Mouse (Mus musculus): ENCODE results near the gene Cdx4. TPM values are rescaled to one million over a fixed set of nuclear protein-coding genes. Genes with fewer than 3 reads are reported as not detected.

Gene Cdx4
- polyA plus RNA-seq, 1 experiment from 2014 or later: not detected

GRCm38 (mm10) chrX:103331125-103331858 is 10.1 kb downstream of the Cdx4 start:
- no peak for ATAC-seq (ENCODE audit: insufficient number of reproducible peaks, low FRiP score)
- H3K4me2 ChIP-seq: no peak overlapping the region
- peaks cover 16% of the 10 kb centered on the region for H3K27me3 ChIP-seq (replicated peaks)
- WGBS: 51% methylated on average over 5 of the region's 5 CpGs
- H3K36me3 ChIP-seq: no peaks in the 10 kb centered on the region
- H3K4me3 ChIP-seq: no peak overlapping the region
- no peak overlapping the region for H3K9ac ChIP-seq
- no peaks in the 10 kb centered on the region for H3K4me1 ChIP-seq (replicated peaks)
- H3K27ac ChIP-seq (ENCODE audit: poor library complexity, severe bottlenecking): no peak overlapping the region
- no peaks in the 10 kb centered on the region for H3K9me3 ChIP-seq (replicated peaks)

GRCm38 (mm10) chrX:103341369-103342113 is 20.3 kb downstream of the Cdx4 start:
- Histone ChIP-seq H3K9ac (no peak overlapping the region), H3K27me3 (replicated peaks) (no peaks in the 10 kb centered on the region; the same call in 1 of the 2 replicates), H3K27ac (ENCODE audit: poor library complexity, severe bottlenecking) (no peak overlapping the region), H3K9me3 (replicated peaks) (no peaks in the 10 kb centered on the region), H3K4me3 (no peak overlapping the region), H3K4me1 (replicated peaks) (no peaks in the 10 kb centered on the region), H3K4me2 (no peak overlapping the region), H3K36me3 (no peaks in the 10 kb centered on the region)
- WGBS: 62% methylated on average over 3 of the region's 3 CpGs
- no peak for ATAC-seq (ENCODE audit: insufficient number of reproducible peaks, low FRiP score)

GRCm38 (mm10) chrX:103355784-103356183 is 34.6 kb downstream of the Cdx4 start:
- Histone ChIP-seq H3K4me2 (peak overlapping the region; percentile 70; the same call in 1 of the 2 replicates), H3K4me3 (peak overlapping the region; percentile 75), H3K27me3 (replicated peaks) (peaks cover 31% of the 10 kb centered on the region), H3K9me3 (replicated peaks) (no peaks in the 10 kb centered on the region), H3K27ac (ENCODE audit: poor library complexity, severe bottlenecking) (no peak overlapping the region), H3K9ac (no peak overlapping the region), H3K36me3 (no peaks in the 10 kb centered on the region), H3K4me1 (replicated peaks) (no peaks in the 10 kb centered on the region)
- ATAC-seq (ENCODE audit: insufficient number of reproducible peaks, low FRiP score): no peak
- 53% methylated on average over 5 of the region's 5 CpGs for WGBS

- peaks cover 28% of the 10 kb centered on the region for H3K27me3 ChIP-seq (replicated peaks)
- WGBS: 14% methylated on average over 34 of the region's 34 CpGs
- no peaks in the 10 kb centered on the region for H3K36me3 ChIP-seq
- H3K4me3 ChIP-seq: peak within 1 kb of the TSS; percentile 75
- no peaks in the 10 kb centered on the region for H3K9me3 ChIP-seq (replicated peaks)
- H3K4me1 ChIP-seq (replicated peaks): no peaks in the 10 kb centered on the region
- no peak within 1 kb of the TSS for H3K27ac ChIP-seq (ENCODE audit: poor library complexity, severe bottlenecking)
- H3K9ac ChIP-seq: peak within 1 kb of the TSS; percentile 71
- H3K4me2 ChIP-seq: peak within 1 kb of the TSS; percentile 70
- peak; percentile 77 for ATAC-seq (ENCODE audit: insufficient number of reproducible peaks, low FRiP score)
Observed at GRCm38 (mm10) chrX:103356287-103356686, 35.1 kb downstream of the Cdx4 start, which contains the start of gene Chic1. Gene Chic1 (plus strand): TSS chrX:103356476.

- Histone ChIP-seq H3K9ac (peak overlapping the region; percentile 71), H3K27me3 (replicated peaks) (peaks cover 28% of the 10 kb centered on the region), H3K4me1 (replicated peaks) (no peaks in the 10 kb centered on the region), H3K9me3 (replicated peaks) (no peaks in the 10 kb centered on the region), H3K27ac (ENCODE audit: poor library complexity, severe bottlenecking) (no peak overlapping the region), H3K4me3 (peak overlapping the region; percentile 75), H3K4me2 (peak overlapping the region; percentile 70), H3K36me3 (no peaks in the 10 kb centered on the region)
- WGBS: 10% methylated on average over 24 of the region's 24 CpGs
- peak; percentile 53; the same call in 1 of the 2 replicates for ATAC-seq (ENCODE audit: insufficient number of reproducible peaks, low FRiP score)
Observed at GRCm38 (mm10) chrX:103356761-103357236, 35.6 kb downstream of the Cdx4 start.

- WGBS: 64% methylated on average over 5 of the region's 5 CpGs
- H3K4me2 ChIP-seq: no peak overlapping the region
- no peak overlapping the region for H3K4me3 ChIP-seq
- no peak overlapping the region for H3K9ac ChIP-seq
- peaks cover 8% of the 10 kb centered on the region for H3K27me3 ChIP-seq (replicated peaks)
- H3K36me3 ChIP-seq: no peaks in the 10 kb centered on the region
- H3K4me1 ChIP-seq (replicated peaks): no peaks in the 10 kb centered on the region
- no peak for ATAC-seq (ENCODE audit: insufficient number of reproducible peaks, low FRiP score)
- H3K9me3 ChIP-seq (replicated peaks): no peaks in the 10 kb centered on the region
- H3K27ac ChIP-seq (ENCODE audit: poor library complexity, severe bottlenecking): no peak overlapping the region
Observed at GRCm38 (mm10) chrX:103366201-103366600, 45.0 kb downstream of the Cdx4 start.

GRCm38 (mm10) chrX:103368650-103369049 is 47.5 kb downstream of the Cdx4 start:
- no peak overlapping the region for H3K9ac ChIP-seq
- H3K36me3 ChIP-seq: no peaks in the 10 kb centered on the region
- ATAC-seq (ENCODE audit: insufficient number of reproducible peaks, low FRiP score): no peak
- 73% methylated on average over 3 of the region's 3 CpGs for WGBS
- no peak overlapping the region for H3K4me2 ChIP-seq
- no peak overlapping the region for H3K4me3 ChIP-seq
- no peak overlapping the region for H3K27ac ChIP-seq (ENCODE audit: poor library complexity, severe bottlenecking)
- peaks cover 8% of the 10 kb centered on the region for H3K27me3 ChIP-seq (replicated peaks)
- no peaks in the 10 kb centered on the region for H3K9me3 ChIP-seq (replicated peaks)
- no peaks in the 10 kb centered on the region for H3K4me1 ChIP-seq (replicated peaks)

GRCm38 (mm10) chrX:103371221-103371620 is 50.0 kb downstream of the Cdx4 start:
- H3K9me3 ChIP-seq (replicated peaks): no peaks in the 10 kb centered on the region
- no peaks in the 10 kb centered on the region for H3K4me1 ChIP-seq (replicated peaks)
- WGBS: 63% methylated on average over 2 of the region's 2 CpGs
- no peaks in the 10 kb centered on the region for H3K36me3 ChIP-seq
- no peak overlapping the region for H3K27ac ChIP-seq (ENCODE audit: poor library complexity, severe bottlenecking)
- no peak overlapping the region for H3K9ac ChIP-seq
- H3K27me3 ChIP-seq (replicated peaks): peaks cover 12% of the 10 kb centered on the region
- H3K4me2 ChIP-seq: no peak overlapping the region
- no peak overlapping the region for H3K4me3 ChIP-seq
- no peak for ATAC-seq (ENCODE audit: insufficient number of reproducible peaks, low FRiP score)

GRCm38 (mm10) chrX:103371627-103372026 is 50.4 kb downstream of the Cdx4 start:
- no peak overlapping the region for H3K9ac ChIP-seq
- 49% methylated on average over 2 of the region's 2 CpGs for WGBS
- no peak overlapping the region for H3K4me2 ChIP-seq
- H3K27me3 ChIP-seq (replicated peaks): peaks cover 12% of the 10 kb centered on the region
- no peak for ATAC-seq (ENCODE audit: insufficient number of reproducible peaks, low FRiP score)
- no peak overlapping the region for H3K27ac ChIP-seq (ENCODE audit: poor library complexity, severe bottlenecking)
- no peaks in the 10 kb centered on the region for H3K9me3 ChIP-seq (replicated peaks)
- no peak overlapping the region for H3K4me3 ChIP-seq
- no peaks in the 10 kb centered on the region for H3K36me3 ChIP-seq
- no peaks in the 10 kb centered on the region for H3K4me1 ChIP-seq (replicated peaks)

- Histone ChIP-seq H3K27me3 (replicated peaks) (peaks cover 11% of the 10 kb centered on the region; the same call in 1 of the 2 replicates), H3K9me3 (replicated peaks) (no peaks in the 10 kb centered on the region), H3K4me2 (no peak overlapping the region), H3K9ac (no peak overlapping the region), H3K4me1 (replicated peaks) (no peaks in the 10 kb centered on the region), H3K27ac (ENCODE audit: poor library complexity, severe bottlenecking) (no peak overlapping the region), H3K4me3 (no peak overlapping the region), H3K36me3 (no peaks in the 10 kb centered on the region)
- no peak for ATAC-seq (ENCODE audit: insufficient number of reproducible peaks, low FRiP score)
- WGBS: 56% methylated on average over 5 of the region's 5 CpGs
Observed at GRCm38 (mm10) chrX:103374250-103374649, 53.1 kb downstream of the Cdx4 start.
